Mouse (Mus musculus) CH12.LX (cell line): Measurements from ENCODE around the gene Mrgpre. TPM values are rescaled to one million over a fixed set of nuclear protein-coding genes. Genes with fewer than 3 reads are reported as not detected.

ENCODE experiments used
- DNase-seq: peaks from one replicate; pipeline ENCODE4 v3.0.0-alpha.2; 2013; ENCODE audit errors: extremely low read depth
- H3K27ac ChIP-seq: 2 replicates; pipeline ENCODE4 v1.5.1; 2012; ENCODE audit warnings: low read depth, mild to moderate bottlenecking, control low read depth, moderate library complexity; ENCODE audit not compliant: insufficient read depth
- H3K27me3 ChIP-seq: replicated peaks from 2 replicates; pipeline ENCODE3; 2012; ENCODE audit warnings: inconsistent platforms
- H3K36me3 ChIP-seq, 2 experiments: replicated peaks in 1 of 2; 2 replicates each; pipeline versions ENCODE3 to v1.6.1; 2012; ENCODE audit warnings: inconsistent platforms in 1 of 2, low read length in 1 of 2, mild to moderate bottlenecking in 1 of 2, mixed read lengths in 1 of 2, moderate library complexity in 1 of 2; ENCODE audit not compliant: control insufficient read depth in 1 of 2, insufficient read depth in 1 of 2
- H3K4me1 ChIP-seq, 2 experiments: 2 replicates each; pipeline ENCODE4 v1.6.1; 2012; ENCODE audit warnings: inconsistent platforms in 1 of 2, moderate library complexity in 1 of 2; ENCODE audit not compliant: insufficient read depth in 2 of 2, control insufficient read depth in 1 of 2
- H3K4me2 ChIP-seq: 2 replicates; pipeline ENCODE4 v1.6.1; 2012; ENCODE audit warnings: low read depth, mild to moderate bottlenecking, control low read depth; ENCODE audit not compliant: poor library complexity, insufficient read depth, severe bottlenecking
- H3K4me3 ChIP-seq, 3 experiments: fragments of 150-350 bp in 1 of 3; sonication (generic) in 1 of 3; replicated peaks in 1 of 3; 2 replicates each; pipeline versions ENCODE3 to v1.5.1; 2011 to 2012; ENCODE audit warnings: low read depth in 2 of 3, low read length in 2 of 3, mild to moderate bottlenecking in 2 of 3, moderate library complexity in 2 of 3, control low read depth in 1 of 3, improper control_type of control experiment in 1 of 3, inconsistent platforms in 1 of 3, mixed read lengths in 1 of 3; ENCODE audit not compliant: poor library complexity in 1 of 3
- H3K79me2 ChIP-seq: replicated peaks from 2 replicates; pipeline ENCODE4 v1.6.1; 2012; ENCODE audit warnings: mild to moderate bottlenecking, moderate library complexity; ENCODE audit not compliant: control insufficient read depth, poor library complexity, insufficient read depth, severe bottlenecking; ENCODE audit errors: extremely low read depth
- H3K9ac ChIP-seq: 2 replicates; pipeline ENCODE4 v1.6.1; 2012; ENCODE audit warnings: low read depth, mild to moderate bottlenecking, control low read depth, moderate library complexity; ENCODE audit not compliant: insufficient read depth
- H3K9me3 ChIP-seq: replicated peaks from 2 replicates; pipeline ENCODE3; 2012; ENCODE audit warnings: low read length, inconsistent platforms, mixed read lengths
- BHLHE40 ChIP-seq: IDR thresholded peaks from 2 replicates; pipeline ENCODE4 v1.6.1; 2011; ENCODE audit warnings: mild to moderate bottlenecking, low read depth, low read length, improper control_type of control experiment
- CHD1 ChIP-seq: IDR thresholded peaks from 2 replicates; pipeline ENCODE4 v1.6.1; 2012; ENCODE audit warnings: low read depth, low read length, improper control_type of control experiment, inconsistent platforms
- CTCF ChIP-seq, 2 experiments: IDR thresholded peaks in 1 of 2; conservative IDR thresholded peaks in 1 of 2; 2 replicates each; pipeline ENCODE4 v1.5.1; 2011 to 2012; ENCODE audit warnings: low read depth in 2 of 2, low read length in 2 of 2, improper control_type of control experiment in 1 of 2, inconsistent platforms in 1 of 2, mild to moderate bottlenecking in 1 of 2, moderate library complexity in 1 of 2
- ELF1 ChIP-seq: IDR thresholded peaks from 2 replicates; pipeline ENCODE4 v1.6.1; 2014; ENCODE audit warnings: low read depth, mild to moderate bottlenecking, inconsistent platforms, low read length, improper control_type of control experiment
- EP300 ChIP-seq: IDR thresholded peaks from 2 replicates; pipeline ENCODE4 v1.6.1; 2011; ENCODE audit warnings: low read length, improper control_type of control experiment
- ETS1 ChIP-seq: conservative IDR thresholded peaks from 2 replicates; pipeline ENCODE4 v1.6.1; 2012; ENCODE audit warnings: low read depth, mild to moderate bottlenecking, inconsistent platforms, low read length, improper control_type of control experiment, moderate library complexity
- GABPA ChIP-seq: IDR thresholded peaks from 2 replicates; pipeline ENCODE4 v1.6.1; 2012; ENCODE audit warnings: low read depth, low read length, improper control_type of control experiment, inconsistent platforms; ENCODE audit not compliant: insufficient replicate concordance
- HCFC1 ChIP-seq: IDR thresholded peaks from 2 replicates; pipeline ENCODE4 v1.6.1; 2012; ENCODE audit warnings: low read depth, mild to moderate bottlenecking, inconsistent platforms, low read length, improper control_type of control experiment
- JUND ChIP-seq: conservative IDR thresholded peaks from 2 replicates; pipeline ENCODE4 v1.6.1; 2011; ENCODE audit warnings: low read depth, low read length, improper control_type of control experiment
- MAFK ChIP-seq: IDR thresholded peaks from 2 replicates; pipeline ENCODE4 v1.6.1; 2011; ENCODE audit warnings: low read length, improper control_type of control experiment; ENCODE audit not compliant: insufficient replicate concordance
- MAX ChIP-seq: IDR thresholded peaks from 2 replicates; pipeline ENCODE4 v1.6.1; 2011; ENCODE audit warnings: low read length, improper control_type of control experiment
- MAZ ChIP-seq: IDR thresholded peaks from 2 replicates; pipeline ENCODE4 v1.6.1; 2012; ENCODE audit warnings: low read depth, mild to moderate bottlenecking, inconsistent platforms, low read length, improper control_type of control experiment, moderate library complexity
- MEF2A ChIP-seq: IDR thresholded peaks from 2 replicates; pipeline ENCODE4 v1.6.1; 2014; ENCODE audit warnings: low read depth, mild to moderate bottlenecking, inconsistent platforms, low read length, improper control_type of control experiment, borderline replicate concordance
- MXI1 ChIP-seq: IDR thresholded peaks from 2 replicates; pipeline ENCODE4 v1.6.1; 2011; ENCODE audit warnings: mild to moderate bottlenecking, low read depth, low read length, improper control_type of control experiment
- MYC ChIP-seq: IDR thresholded peaks from 2 replicates; pipeline ENCODE4 v1.6.1; 2011; ENCODE audit warnings: low read depth, mild to moderate bottlenecking, improper control_type of control experiment, low read length
- NELFE ChIP-seq: IDR thresholded peaks from 2 replicates; pipeline ENCODE4 v1.6.1; 2011; ENCODE audit warnings: low read depth, low read length, improper control_type of control experiment
- NRF1 ChIP-seq: IDR thresholded peaks from 2 replicates; pipeline ENCODE4 v1.6.1; 2014; ENCODE audit warnings: low read depth, mild to moderate bottlenecking, inconsistent platforms, low read length, improper control_type of control experiment, moderate library complexity
- POLR2AphosphoS2 ChIP-seq: IDR thresholded peaks from 2 replicates; pipeline ENCODE4 v1.6.1; 2011; ENCODE audit warnings: low read depth, low read length, improper control_type of control experiment
- RAD21 ChIP-seq: IDR thresholded peaks from 2 replicates; pipeline ENCODE4 v1.6.1; 2011; ENCODE audit warnings: low read depth, mild to moderate bottlenecking, low read length, improper control_type of control experiment, moderate library complexity
- RCOR1 ChIP-seq: conservative IDR thresholded peaks from 2 replicates; pipeline ENCODE4 v1.6.1; 2012; ENCODE audit warnings: low read depth, mild to moderate bottlenecking, inconsistent platforms, low read length, improper control_type of control experiment
- SIN3A ChIP-seq: IDR thresholded peaks from 2 replicates; pipeline ENCODE4 v1.6.1; 2012; ENCODE audit warnings: low read length, improper control_type of control experiment, inconsistent platforms
- TBP ChIP-seq: conservative IDR thresholded peaks from 2 replicates; pipeline ENCODE4 v1.6.1; 2011; ENCODE audit warnings: low read depth, low read length, improper control_type of control experiment
- TCF12 ChIP-seq: IDR thresholded peaks from 2 replicates; pipeline ENCODE4 v1.6.1; 2014; ENCODE audit warnings: low read depth, mild to moderate bottlenecking, inconsistent platforms, low read length, improper control_type of control experiment
- UBTF ChIP-seq: IDR thresholded peaks from 2 replicates; pipeline ENCODE4 v1.6.1; 2012; ENCODE audit warnings: low read depth, mild to moderate bottlenecking, inconsistent platforms, low read length, improper control_type of control experiment, moderate library complexity
- USF2 ChIP-seq: conservative IDR thresholded peaks from 2 replicates; pipeline ENCODE4 v1.6.1; 2011; ENCODE audit warnings: low read depth, low read length, improper control_type of control experiment
- ZC3H11A ChIP-seq: IDR thresholded peaks from 2 replicates; pipeline ENCODE4 v1.6.1; 2012; ENCODE audit warnings: low read depth, mild to moderate bottlenecking, inconsistent platforms, low read length, improper control_type of control experiment
- ZMIZ1 ChIP-seq: IDR thresholded peaks from 2 replicates; pipeline ENCODE4 v1.6.1; 2012; ENCODE audit warnings: low read depth, mild to moderate bottlenecking, inconsistent platforms, low read length, improper control_type of control experiment
- ZNF384 ChIP-seq: IDR thresholded peaks from 2 replicates; pipeline ENCODE4 v1.6.1; 2012; ENCODE audit warnings: low read depth, low read length, improper control_type of control experiment, inconsistent platforms
- dilution Hi-C: fragments of 300-500 bp; cut with MboI; formaldehyde crosslinking; loops from 2 replicates; pipeline ENCODE4 v1.14.3; 2020; ENCODE audit warnings: low sequenced_read_pairs; ENCODE audit not compliant: extremely low pct_unique_long_range_greater_than_20kb, extremely low pct_ligation_motif_present
- in situ Hi-C: fragments of 300-500 bp; cut with MboI; formaldehyde crosslinking; loops from 3 replicates; pipeline ENCODE4 v1.14.3; 2019; ENCODE audit warnings: low sequenced_read_pairs, low pct_ligation_motif_present, low pct_unique_long_range_greater_than_20kb, mixed read lengths
- polyA plus RNA-seq: library from polyadenylated mRNA; unstranded; fragments of >175 nt; gene quantifications from 2 replicates; pipeline ENCODE4 v1.2.1, GENCODE M21; 2012; ENCODE audit warnings: low read depth; ENCODE audit not compliant: insufficient read length
- total RNA-seq, 2 experiments: library from RNA; depleted of rRNA; stranded (reverse); fragments of 300-350 nt in 1 of 2; fragments of >200 nt in 1 of 2; gene quantifications; 2 replicates each; pipeline ENCODE4 v1.2.3; 2012 to 2014

The Mrgpre gene
- total and polyA plus RNA-seq, 3 experiments = 0.68 to 3.5 (median 1.3) TPM

DNA sequence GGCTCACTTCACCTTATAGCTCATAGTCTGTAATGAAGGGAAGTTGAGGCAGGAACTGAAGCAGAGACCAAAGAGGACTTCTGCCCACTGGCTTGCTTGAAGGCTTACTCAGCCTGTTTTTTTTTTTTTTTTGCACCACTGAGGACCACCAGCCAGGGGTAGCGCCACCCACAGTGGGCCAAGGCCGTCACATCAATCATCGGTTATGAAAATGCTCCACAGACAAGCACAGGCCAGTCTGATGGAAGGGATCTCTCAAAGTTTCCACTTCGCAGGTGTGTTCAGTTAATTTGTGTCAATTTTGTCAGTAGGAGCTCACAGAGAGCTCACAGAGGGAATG is 38.9 kb upstream of the Mrgpre start:
- peak overlapping the region; percentile 53 for H3K9ac ChIP-seq
- in situ Hi-C loops (no loop called here), dilution Hi-C loops (no loop called here)
- DNase-seq = peak; percentile 46
- H3K4me1 ChIP-seq = peaks cover 3 to 15% of the 10 kb centered on the region in 2 experiments; a peak in 2 of 4 replicates
- H3K9me3 ChIP-seq = no peaks in the 10 kb centered on the region
- TF ChIP-seq RCOR1 = no peak
- no peak for TF ChIP-seq BHLHE40
- no peak for TF ChIP-seq MAFK
- TF ChIP-seq RAD21 = no peak
- no peak for TF ChIP-seq MXI1
- peak; percentile 34; the same call in 1 of the 2 replicates for TF ChIP-seq ZNF384
- peak; percentile 7; the same call in 1 of the 2 replicates for TF ChIP-seq ETS1
- no peak for TF ChIP-seq ELF1
- 0 out of 2 replicates have a peak, but pooled peaks have one; percentile 46 for TF ChIP-seq CHD1
- TF ChIP-seq NELFE = no peak
- TF ChIP-seq POLR2AphosphoS2 = no peak
- TF ChIP-seq MYC = no peak
- no peak overlapping the region for H3K27ac ChIP-seq
- no peaks in the 10 kb centered on the region for H3K27me3 ChIP-seq
- no peaks in the 10 kb centered on the region for H3K79me2 ChIP-seq
- H3K4me2 ChIP-seq = peak overlapping the region; percentile 89
- H3K4me3 ChIP-seq = peak overlapping the region; percentile 52 to 78 (median 54)
- peaks cover 4 to 18% of the 10 kb centered on the region in 2 experiments for H3K36me3 ChIP-seq

DNA sequence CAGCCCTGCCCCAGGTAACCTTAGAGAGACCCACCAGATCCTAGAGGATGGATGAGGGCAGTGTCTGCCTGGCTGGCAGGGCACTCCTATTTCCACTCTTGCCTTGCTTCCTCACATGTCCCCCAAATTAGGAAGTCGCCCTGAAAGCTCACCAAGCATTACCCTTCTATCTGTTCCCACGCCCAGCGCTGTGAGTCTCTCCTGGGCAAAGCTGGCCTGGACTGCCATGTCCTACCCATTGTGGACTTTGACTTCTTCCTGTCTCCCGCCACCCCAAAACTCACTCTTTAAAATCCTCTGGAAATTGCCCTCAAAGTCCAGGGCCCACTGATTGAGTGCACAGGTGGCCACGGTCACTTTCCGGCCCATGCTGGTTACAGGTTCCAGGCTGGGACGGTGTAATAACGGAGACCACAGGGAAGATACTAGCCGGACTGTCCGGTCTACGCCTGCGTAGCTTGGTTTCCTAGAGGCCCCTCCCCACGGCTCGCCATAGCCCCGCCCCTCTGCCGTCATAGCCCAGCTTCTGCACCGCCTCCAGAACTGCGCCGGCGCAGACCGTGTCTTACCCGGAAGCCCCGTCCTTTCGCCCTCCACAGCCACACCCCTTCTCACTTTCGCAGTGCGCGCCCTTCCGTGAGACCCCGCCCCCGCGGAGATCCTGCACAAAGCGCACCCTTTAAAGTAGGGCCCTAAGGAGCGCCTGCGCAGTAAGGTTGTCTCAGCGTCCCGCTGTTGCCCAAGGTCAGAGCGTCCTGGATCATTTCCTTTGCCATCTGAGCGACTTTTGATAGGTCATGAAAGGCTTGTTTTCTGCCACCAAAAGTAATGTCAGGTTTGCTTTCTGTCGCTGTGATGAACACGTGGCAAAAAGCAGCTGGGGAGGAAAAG is 38.3 kb upstream of the Mrgpre start, which contains the start of the genes Nadsyn1 and Dhcr7:
Gene Nadsyn1 (minus strand): TSS at position 475 of the 891 bp plus-strand sequence.
Gene Dhcr7 (plus strand): TSS at position 771 of the 891 bp plus-strand sequence.
- Histone ChIP-seq H3K4me3 (peak within 1 kb of the TSS; percentile 72 to 88 (median 78)), H3K4me1 (peaks cover 3 to 15% of the 10 kb centered on the region in 2 experiments; a peak in 2 of 4 replicates), H3K27ac (no peak within 1 kb of the TSS), H3K4me2 (peak within 1 kb of the TSS; percentile 89), H3K36me3 (peaks cover 6 to 20% of the 10 kb centered on the region in 2 experiments), H3K9ac (peak within 1 kb of the TSS; percentile 73), H3K27me3 (no peaks in the 10 kb centered on the region), H3K79me2 (no peaks in the 10 kb centered on the region), H3K9me3 (no peaks in the 10 kb centered on the region)
- in situ Hi-C loops (no loop called here), dilution Hi-C loops (no loop called here)
- DNase-seq = peak; percentile 97
- TF ChIP-seq MAX = peak; percentile 86
- TF ChIP-seq MYC = peak; percentile 39; the same call in 1 of the 2 replicates
- TF ChIP-seq ZC3H11A = no peak
- 0 out of 2 replicates have a peak, but pooled peaks have one; percentile 33 for TF ChIP-seq MAZ
- peak; percentile 75; the same call in 1 of the 2 replicates for TF ChIP-seq SIN3A
- TF ChIP-seq USF2 = no peak
- peak; percentile 72; the same call in 1 of the 2 replicates for TF ChIP-seq MXI1
- TF ChIP-seq ZMIZ1 = peak; percentile 71
- no peak; the same call in 1 of the 2 replicates for TF ChIP-seq MEF2A
- peak; percentile 47; the same call in 1 of the 2 replicates for TF ChIP-seq TCF12
- TF ChIP-seq TBP = peak; percentile 53; the same call in 1 of the 2 replicates
- no peak for TF ChIP-seq GABPA
- no peak for TF ChIP-seq RAD21
- TF ChIP-seq ETS1 = no peak
- no peak; the same call in 1 of the 2 replicates for TF ChIP-seq MAFK
- TF ChIP-seq UBTF = no peak
- peak; percentile 63; the same call in 1 of the 2 replicates for TF ChIP-seq CHD1
- no peak for TF ChIP-seq CTCF (conservative IDR thresholded peaks at IDR 0.05 in 1 of 2, IDR thresholded peaks at IDR 0.05 in 1 of 2; ENCODE audit: low read depth in 2 of 2, low read length in 2 of 2)
- no peak for TF ChIP-seq JUND
- no peak for TF ChIP-seq EP300
- peak; percentile 56; the same call in 1 of the 2 replicates for TF ChIP-seq HCFC1
- TF ChIP-seq RCOR1 = 0 out of 2 replicates have a peak, but pooled peaks have one; percentile 14
- peak; percentile 89 for TF ChIP-seq NRF1
- peak; percentile 100 for TF ChIP-seq ELF1
